Mouse (Mus musculus) stomach, postnatal 0 days (tissue): ENCODE measurements at regions not wholly inside any gene's neighbourhood (a gene's known extent, or its start where the extent isn't known, plus 50 kb on each side); places are given as distances from the start of the nearest gene placed in this dataset.

Experiments
- CTCF ChIP-seq: IDR thresholded peaks from 2 replicates; pipeline ENCODE4 v1.5.1; 2016; ENCODE audit warnings: antibody characterized with exemption, low read depth, mild to moderate bottlenecking, moderate library complexity
- EP300 ChIP-seq: optimal IDR thresholded peaks from 2 replicates; pipeline ENCODE3; 2016; ENCODE audit warnings: antibody characterized with exemption

DNA sequence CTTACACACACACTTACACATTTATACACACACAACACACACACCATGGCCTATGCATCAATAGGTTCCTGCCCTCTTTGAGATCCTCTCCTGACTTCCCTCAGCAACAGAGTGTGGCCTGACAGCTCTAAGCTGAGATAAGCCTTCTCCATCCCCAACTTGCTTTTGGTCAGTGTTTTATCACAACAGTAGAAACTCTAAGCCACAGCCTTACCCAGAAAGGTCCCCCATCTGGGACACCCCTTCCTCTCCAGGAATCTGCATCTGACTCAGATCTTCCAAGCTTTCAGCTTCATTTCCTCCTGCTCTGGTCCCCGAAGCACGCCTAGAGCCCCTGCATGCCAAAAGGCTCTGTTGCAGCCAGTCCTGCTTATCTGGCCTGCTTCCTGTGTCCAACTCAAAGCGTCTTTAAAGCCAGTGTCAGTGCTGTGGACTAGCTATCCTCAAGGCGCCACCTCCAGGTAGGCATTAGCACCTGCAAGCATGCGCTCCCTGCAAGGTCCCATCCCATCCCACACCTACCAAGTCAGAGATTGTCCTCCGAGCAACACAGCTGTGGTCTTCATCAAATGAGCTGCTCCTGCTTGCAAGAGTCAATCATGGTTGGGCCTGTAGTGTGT lies 205.5 kb upstream of the Rpl38 start:
- TF ChIP-seq EP300 (no peak), CTCF (peak; percentile 84)
